Mouse (Mus musculus) embryonic fibroblast, embryonic 13.5 days (primary cell): Measurements from ENCODE around the gene Ssrp1.

ENCODE experiments used
- CTCF ChIP-seq: IDR thresholded peaks from 2 replicates; pipeline ENCODE4 v1.5.1; 2011; ENCODE audit warnings: mild to moderate bottlenecking, control low read depth, low read length, moderate library complexity, borderline replicate concordance; ENCODE audit not compliant: insufficient read depth
- POLR2A ChIP-seq: IDR thresholded peaks from 2 replicates; pipeline ENCODE4 v1.6.1; 2011; ENCODE audit warnings: low read depth, mild to moderate bottlenecking, control low read depth, low read length, moderate library complexity

- TF ChIP-seq CTCF, result no peak
- TF ChIP-seq POLR2A, result no peak
Observed at GRCm38 (mm10) chr2:84987930-84988329, 49.1 kb upstream of the Ssrp1 start, which contains the start of gene Prg3.
